Mouse (Mus musculus) embryonic stem cell, embryonic (primary cell): ENCODE measurements at regions not wholly inside any gene's neighbourhood (a gene's known extent, or its start where the extent isn't known, plus 50 kb on each side); places are given as distances from the start of the nearest gene placed in this dataset.

Source experiments
- CTCF ChIA-PET, 4 experiments: fragments of 300-600 bp in 2 of 4; fragments of 350-600 bp in 2 of 4; sonication (Branson Sonifier 250); formaldehyde crosslinking; loops; one replicate each; lab custom pipeline; 2022; ENCODE audit warnings: inconsistent platforms in 2 of 4; lab: Charles Lee
- POLR2A ChIA-PET, 4 experiments: fragments of 300-600 bp in 2 of 4; fragments of 350-600 bp in 2 of 4; sonication (Branson Sonifier 250); formaldehyde crosslinking; loops; one replicate each; lab custom pipeline; 2022; ENCODE audit warnings: antibody characterized with exemption in 4 of 4, inconsistent platforms in 1 of 4; lab: Charles Lee

- ChIA-PET CTCF (no interaction called here), POLR2A (no interaction called here)
These were observed 137.2 kb upstream of the Hmgn3 start for GRCm38 (mm10) chr9:83283662-83284061.

DNA sequence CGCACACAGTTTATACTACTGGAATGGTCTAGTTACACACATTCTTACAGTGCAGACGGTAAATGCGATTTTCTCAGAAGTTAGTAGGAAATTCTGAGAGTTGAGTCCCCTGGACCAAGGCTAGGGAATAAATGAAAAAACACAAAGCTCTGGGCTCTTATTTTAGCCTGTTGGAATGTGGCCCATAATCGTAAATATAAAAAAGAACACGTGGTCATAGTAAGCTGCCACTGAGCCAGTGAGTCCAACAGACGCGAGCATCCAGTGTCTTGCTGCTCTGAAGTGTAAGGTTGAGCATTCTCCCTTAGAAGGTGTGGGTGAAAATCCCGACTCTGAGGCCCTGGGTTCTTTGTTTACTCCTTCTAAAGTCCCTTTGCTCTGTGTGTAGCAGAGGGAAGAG is 136.8 kb upstream of the Hmgn3 start:
- ChIA-PET CTCF (no interaction called here), POLR2A (no interaction called here)

DNA sequence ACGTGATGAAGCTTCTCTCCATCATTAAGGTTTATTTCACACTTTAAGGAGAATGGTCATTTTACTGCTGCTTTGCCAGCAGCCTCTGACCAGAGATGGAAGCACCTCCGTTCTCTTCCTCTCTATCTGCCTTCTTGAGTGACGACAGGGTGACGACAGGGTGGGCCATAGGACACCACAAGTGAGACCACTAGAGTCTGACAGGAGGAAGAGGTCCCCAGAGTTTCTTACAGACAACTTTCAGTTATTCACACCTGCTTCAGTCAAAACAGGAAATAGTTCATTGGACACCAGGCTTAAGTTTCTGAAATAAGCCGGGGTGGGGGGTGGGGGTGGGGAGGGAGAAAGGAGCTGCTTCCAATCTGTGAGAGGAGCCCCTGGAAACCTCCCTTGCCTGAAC is 131.3 kb upstream of the Hmgn3 start:
- POLR2A ChIA-PET: interaction anchor here in 1 of 4 experiments (0.8 kb wide), 1 partner anchor 447 kb away, joined by 3 read pairs; no protein-coding TSS in a partner anchor
- CTCF ChIA-PET: no interaction called here

GRCm38 (mm10) chr9:83277356-83277755 is 130.9 kb upstream of the Hmgn3 start:
- CTCF ChIA-PET: no interaction called here
- POLR2A ChIA-PET: interaction anchor here in 1 of 4 experiments (0.8 kb wide), 1 partner anchor 448 kb away, joined by 3 read pairs; no protein-coding TSS in a partner anchor

GRCm38 (mm10) chr9:83276291-83276690 is 129.8 kb upstream of the Hmgn3 start:
- ChIA-PET POLR2A (no interaction called here), CTCF (no interaction called here)

DNA sequence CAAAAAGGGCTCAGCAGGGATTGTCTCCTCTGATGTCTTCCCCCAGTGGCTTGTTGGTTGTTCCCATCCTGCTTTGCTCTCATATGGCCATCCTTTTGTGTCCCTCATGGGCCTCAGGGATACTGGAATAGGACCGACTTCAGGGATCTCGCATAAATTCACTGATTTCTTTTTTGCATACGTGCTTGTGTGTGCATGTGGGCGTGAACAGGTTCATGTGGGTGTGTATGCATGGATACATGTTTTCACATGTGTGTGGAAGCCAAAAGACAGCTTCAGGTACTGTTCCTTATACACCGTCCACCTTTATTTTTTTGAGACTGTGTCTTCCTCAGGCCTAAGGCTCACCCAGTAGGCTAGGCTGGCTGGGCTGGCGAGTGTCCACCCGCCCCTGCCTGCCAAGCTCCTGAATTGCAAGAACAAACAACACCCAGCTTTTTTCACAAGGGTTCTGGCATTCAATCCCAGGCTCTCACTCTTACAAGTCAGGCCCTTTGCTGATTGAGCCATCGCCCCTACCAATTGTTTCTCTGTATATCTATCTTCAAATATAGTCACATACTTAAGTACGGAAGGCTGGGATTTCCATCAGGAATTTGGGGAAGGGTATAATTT is 127.0 kb upstream of the Hmgn3 start:
- ChIA-PET POLR2A (no interaction called here), CTCF (interaction anchor here in 1 of 4 experiments (1.4 kb wide), 1 partner anchor 380 kb away, joined by 3 read pairs; no protein-coding TSS in a partner anchor)

DNA sequence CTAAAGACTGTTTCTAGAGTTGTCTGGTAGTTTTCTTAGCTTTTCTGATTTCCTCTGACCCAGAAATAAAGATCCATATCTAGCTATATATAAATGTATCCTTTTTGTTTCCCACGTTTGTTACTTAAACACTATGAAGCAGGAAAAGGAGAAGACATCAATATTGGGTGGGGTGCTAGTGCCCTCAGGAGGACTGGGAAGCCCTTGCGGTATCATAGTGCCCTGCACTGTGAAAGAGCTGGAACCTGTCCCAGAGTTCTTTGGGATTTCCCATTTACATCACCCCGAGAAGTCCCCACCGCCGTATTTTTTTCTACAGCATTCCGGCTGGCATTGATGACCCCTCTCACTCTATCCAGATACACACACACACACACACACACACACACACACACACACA is 119.3 kb upstream of the Hmgn3 start:
- POLR2A ChIA-PET: no interaction called here
- CTCF ChIA-PET: no interaction called here

GRCm38 (mm10) chr9:83259511-83259910 is 113.0 kb upstream of the Hmgn3 start:
- POLR2A ChIA-PET: no interaction called here

DNA sequence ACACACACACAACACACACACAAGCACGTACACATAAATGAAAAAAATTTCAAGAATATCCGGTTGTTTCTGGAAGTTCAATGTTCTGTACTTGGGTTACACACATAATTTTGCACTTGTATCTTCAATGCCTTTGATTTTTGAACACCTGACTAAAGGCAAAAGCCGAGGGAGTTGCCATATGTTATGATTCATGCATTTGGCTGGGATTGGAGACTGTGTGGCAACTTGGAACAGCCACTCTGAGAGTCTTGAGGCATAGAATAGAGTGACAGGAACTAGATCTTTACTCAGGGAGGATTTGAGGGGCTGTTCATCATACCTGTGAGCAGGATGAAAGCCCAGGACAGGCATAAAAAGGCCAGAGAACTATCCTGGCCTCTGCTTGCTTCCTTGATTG is 112.5 kb upstream of the Hmgn3 start:
- POLR2A ChIA-PET: no interaction called here
- CTCF ChIA-PET: interaction anchor here in 1 of 4 experiments (0.6 kb wide), 1 partner anchor 71 kb away, joined by 3 read pairs; no protein-coding TSS in a partner anchor

More at GRCm38 (mm10) chr9:83259511-83259910, 113.0 kb upstream of the Hmgn3 start:
- CTCF ChIA-PET: no interaction called here

GRCm38 (mm10) chr9:83258476-83258875 is 112.0 kb upstream of the Hmgn3 start:
- CTCF ChIA-PET: interaction anchor here in 2 of 4 experiments (0.6 to 0.7 kb wide), 3 partner anchors 72 to 855 kb away, joined by 3 to 4 read pairs (median 3); no protein-coding TSS in a partner anchor
- POLR2A ChIA-PET: no interaction called here

GRCm38 (mm10) chr9:83254356-83254755 is 107.9 kb upstream of the Hmgn3 start:
- ChIA-PET POLR2A (no interaction called here), CTCF (no interaction called here)

DNA sequence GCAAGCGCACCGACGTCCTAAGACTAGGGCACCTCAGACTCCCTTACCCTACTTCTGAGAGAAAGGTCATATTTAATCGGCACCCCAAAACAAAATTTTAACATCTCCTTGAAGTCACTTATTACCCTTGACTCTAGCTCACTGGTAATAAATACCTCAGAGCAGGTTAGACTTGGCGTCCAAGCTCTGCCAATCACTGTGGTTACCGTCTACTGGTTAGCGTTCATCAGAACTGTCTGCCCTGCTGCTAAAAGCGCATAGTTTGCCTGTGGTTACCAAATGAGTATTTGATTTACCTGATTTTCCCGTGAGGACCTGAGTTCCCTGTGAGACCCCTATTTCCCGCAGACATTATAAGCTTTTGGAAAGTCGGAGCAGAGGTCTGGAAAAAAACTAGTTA is 107.3 kb upstream of the Hmgn3 start:
- POLR2A ChIA-PET: no interaction called here

GRCm38 (mm10) chr9:83251793-83252192 is 105.3 kb upstream of the Hmgn3 start:
- CTCF ChIA-PET: no interaction called here
- POLR2A ChIA-PET: no interaction called here

More for the DNA sequence above, 107.3 kb upstream of the Hmgn3 start:
- CTCF ChIA-PET: no interaction called here

GRCm38 (mm10) chr9:83249871-83250270 is 103.4 kb upstream of the Hmgn3 start:
- CTCF ChIA-PET: no interaction called here
- POLR2A ChIA-PET: no interaction called here

DNA sequence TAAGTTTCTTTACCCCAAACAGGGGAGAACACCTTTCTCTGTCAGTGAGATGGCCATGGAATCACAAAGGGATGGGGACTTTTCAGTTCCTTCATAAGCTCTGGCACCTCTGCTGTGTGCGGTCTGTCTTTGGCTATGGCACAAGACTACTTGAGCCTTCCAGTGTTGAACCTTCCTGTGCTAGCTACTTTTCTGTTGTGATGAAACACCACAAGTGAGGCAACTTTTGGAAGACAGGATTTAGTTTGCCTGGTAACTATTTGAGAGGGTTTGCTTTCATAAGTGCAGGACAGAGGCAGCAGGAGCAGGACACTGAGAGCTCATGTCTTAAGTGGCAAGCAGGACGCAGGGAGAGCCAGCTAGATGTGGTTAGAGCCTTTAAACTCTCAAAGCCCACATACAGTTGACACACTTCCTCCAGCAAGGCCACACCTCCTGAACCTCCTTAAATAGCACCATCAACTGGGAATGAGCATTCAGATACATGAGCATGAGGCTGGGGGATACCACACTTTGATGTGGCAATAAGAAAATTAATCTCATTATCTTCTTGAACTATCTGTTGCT is 101.8 kb upstream of the Hmgn3 start:
- ChIA-PET CTCF (no interaction called here), POLR2A (no interaction called here)

GRCm38 (mm10) chr9:83247066-83247668 is 100.7 kb upstream of the Hmgn3 start:
- POLR2A ChIA-PET: no interaction called here
- CTCF ChIA-PET: interaction anchor here in 1 of 4 experiments (0.6 kb wide), 1 partner anchor 397 kb away, joined by 5 read pairs; no protein-coding TSS in a partner anchor

- POLR2A ChIA-PET: no interaction called here
- CTCF ChIA-PET: no interaction called here
These were observed 94.6 kb upstream of the Hmgn3 start for GRCm38 (mm10) chr9:83241119-83241518.

GRCm38 (mm10) chr9:83239097-83239496 is 92.6 kb upstream of the Hmgn3 start:
- ChIA-PET CTCF (no interaction called here), POLR2A (no interaction called here)

GRCm38 (mm10) chr9:83221866-83222265 is 75.4 kb upstream of the Hmgn3 start:
- CTCF ChIA-PET: no interaction called here
- POLR2A ChIA-PET: no interaction called here

GRCm38 (mm10) chr9:83202583-83202982 is 56.1 kb upstream of the Hmgn3 start:
- ChIA-PET CTCF (no interaction called here), POLR2A (no interaction called here)

- POLR2A ChIA-PET: no interaction called here
- CTCF ChIA-PET: no interaction called here
These were observed 53.3 kb upstream of the Hmgn3 start for GRCm38 (mm10) chr9:83199771-83200170.
